Mouse (Mus musculus): ENCODE data around the gene Ttc9b.

GRCm38 (mm10) chr7:27656600-27656999, 2.9 kb downstream of the Ttc9b start:
- TF ChIP-seq POLR2A (IDR thresholded peaks at IDR 0.05; ENCODE audit: low read depth, low read length): no peak
- no peak for TF ChIP-seq CTCF (IDR thresholded peaks at IDR 0.05; ENCODE audit: extremely low read depth, insufficient read length, insufficient replicate concordance, low read depth, low read length)

Measured in small intestine, adult 2 months (tissue).